Mouse (Mus musculus) hematopoietic multipotent progenitor cell, adult 10-12 weeks (in vitro differentiated cells): ENCODE measurements around the gene Ift80. TPM values are rescaled to one million over a fixed set of nuclear protein-coding genes. Genes with fewer than 3 reads are reported as not detected.

ENCODE experiments used
- polyA plus RNA-seq: library from polyadenylated mRNA; stranded (reverse); fragments of >175 nt; gene quantifications from 2 replicates; pipeline ENCODE4 v1.2.3, GENCODE M21; 2012; ENCODE audit warnings: low replicate concordance

The Ift80 gene
- polyA plus RNA-seq: 0.52 and 1.6 TPM in 2 replicates

DNA sequence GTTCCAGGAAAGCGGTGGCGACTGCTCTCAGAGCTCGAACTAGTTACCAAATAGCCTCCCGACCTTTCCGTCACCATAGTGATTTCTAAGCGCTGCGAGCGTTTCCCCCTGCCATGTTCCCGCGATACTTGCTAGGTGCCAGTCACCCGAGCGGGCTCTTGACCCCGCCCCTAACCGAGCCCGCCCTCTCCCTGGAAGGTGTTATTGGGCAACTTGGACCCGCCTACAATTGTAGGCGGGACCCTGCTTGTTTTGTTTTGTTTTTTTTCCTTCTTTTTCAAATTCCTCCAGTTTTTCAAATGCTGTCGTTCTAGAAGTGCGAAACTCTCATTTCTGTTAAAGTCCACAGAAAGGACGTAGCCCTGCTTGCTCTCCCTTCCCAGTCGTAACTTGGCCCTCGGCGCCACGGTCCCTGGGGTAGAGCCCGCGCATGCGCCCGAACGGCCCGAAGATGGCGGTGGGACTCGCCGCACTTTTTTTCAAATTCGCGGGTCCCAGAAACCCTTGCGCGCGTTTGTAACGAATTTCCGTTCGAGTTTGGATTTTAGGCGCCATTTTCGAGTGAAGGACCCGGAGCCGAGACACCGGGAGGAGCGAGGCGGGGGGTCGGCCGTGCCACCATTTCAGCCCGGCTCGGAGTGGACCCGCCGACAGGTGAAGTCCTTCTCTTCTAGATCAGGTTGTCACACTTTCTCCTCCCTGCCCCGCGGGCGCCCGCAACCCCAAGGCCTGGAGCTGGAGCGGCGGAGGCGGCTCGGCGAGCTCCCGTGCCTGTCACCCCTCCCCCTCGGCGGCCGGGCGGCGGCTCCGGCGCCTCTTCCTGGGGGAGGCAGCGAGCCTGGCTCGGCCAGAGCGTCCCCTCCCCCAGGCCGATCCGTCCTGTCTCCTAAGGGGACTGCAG lies at the start of gene Ift80, which contains the start of gene Smc4:
Gene Ift80 (minus strand): TSS at position 134 of the 901 bp plus-strand sequence.
Gene Smc4 (plus strand): TSS at position 302 of the 901 bp plus-strand sequence.

DNA sequence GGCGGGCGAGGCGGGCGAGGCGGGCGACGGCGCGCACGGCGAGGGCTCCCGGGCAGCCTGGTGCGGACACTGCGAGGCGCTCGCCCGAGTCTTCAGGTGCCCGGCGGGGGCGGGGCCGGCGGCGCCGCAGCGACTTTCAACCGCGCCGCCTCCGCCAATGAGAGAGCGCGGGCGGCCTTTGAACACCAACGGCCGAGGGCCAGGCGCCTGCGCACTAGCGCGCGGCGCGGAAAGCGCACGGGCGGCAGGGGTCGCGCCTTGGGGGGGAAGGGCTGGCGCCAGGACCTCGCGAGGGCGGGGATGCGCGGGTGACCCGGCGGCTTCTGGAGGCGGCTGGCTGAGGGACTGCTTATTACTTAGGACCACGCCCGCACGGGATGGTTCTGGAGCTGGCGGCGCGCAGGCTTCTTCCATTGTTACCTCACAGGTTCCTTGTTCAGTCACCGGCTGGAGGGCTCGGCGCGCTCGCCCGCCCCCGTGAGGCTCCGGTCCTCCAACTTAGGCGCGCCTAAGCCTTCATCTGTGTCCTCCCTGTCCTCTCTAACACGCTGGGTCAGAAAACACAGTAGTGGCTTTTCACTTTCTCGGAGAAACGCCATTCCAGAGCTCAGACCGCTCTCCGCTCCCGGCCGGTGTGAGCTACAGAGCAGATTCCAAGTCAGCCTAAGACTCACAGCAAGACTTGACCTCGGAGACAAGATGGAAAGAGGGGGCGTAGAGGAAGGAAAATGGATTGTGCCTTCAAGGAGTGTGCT lies 40.5 kb upstream of the Ift80 start, which contains the start of gene Trim59:
Gene Trim59 (minus strand): TSS at position 111 of the 755 bp plus-strand sequence.

DNA sequence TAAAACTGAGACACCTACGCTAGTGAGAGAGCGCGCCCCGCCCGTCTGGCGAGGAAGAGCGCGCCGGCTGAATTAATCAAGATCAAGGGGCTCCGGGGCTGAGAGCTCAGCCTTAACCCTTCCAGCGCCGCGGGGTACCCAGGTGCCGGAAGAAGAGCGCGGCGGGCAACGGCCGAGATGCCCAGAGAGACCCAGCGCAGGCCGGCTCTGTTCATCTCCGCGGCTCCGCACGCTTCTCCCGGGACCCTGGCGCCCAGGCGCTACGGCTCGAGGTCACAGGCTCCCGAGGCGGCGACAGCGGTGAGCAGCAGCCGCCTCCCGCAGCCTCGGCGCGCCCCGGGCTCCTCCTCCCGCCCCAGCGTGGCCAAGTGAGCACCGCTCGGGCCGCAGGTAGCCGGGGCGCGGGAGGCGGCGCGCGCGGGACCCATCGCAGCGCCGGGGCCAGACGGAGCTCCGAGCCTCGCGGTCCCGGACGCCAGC lies 135.1 kb downstream of the Ift80 start, which contains the start of gene 1110032F04Rik:
Gene 1110032F04Rik (plus strand): TSS at position 376 of the 480 bp plus-strand sequence.

Other genes with a start within 250 kb of the Ift80 start
- 1.9 and 2.4 TPM in 2 replicates for gene 1110032F04Rik, start 135.0 kb downstream of the Ift80 start, polyA plus RNA-seq
- gene Smc4, start 168 bp upstream of the Ift80 start, polyA plus RNA-seq: 67.0 and 70.3 TPM in 2 replicates
- 8.9 and 11.4 TPM in 2 replicates for gene Trim59, start 40.2 kb upstream of the Ift80 start, polyA plus RNA-seq
- gene Kpna4, start 122.5 kb upstream of the Ift80 start, polyA plus RNA-seq: 14.4 and 19.8 TPM in 2 replicates
- not detected in 2 replicates for gene Arl14, start 217.8 kb upstream of the Ift80 start, polyA plus RNA-seq